Mouse (Mus musculus): ENCODE data around the gene Adgrg5.

- TF ChIP-seq CTCF (IDR thresholded peaks at IDR 0.05; ENCODE audit: low read depth) (no peak), EP300 (IDR thresholded peaks at IDR 0.05; ENCODE audit: low read depth) (no peak)
These were observed 1.3 kb upstream of the Adgrg5 start for GRCm38 (mm10) chr8:94922176-94922575.

Measured in liver, postnatal 0 days (tissue).